Comparison of ENCODE assay signal across 20 mouse cellular contexts in genomic region chr6:114245665-114246064, GRCm38 (mm10). TPM values are rescaled to one million over a fixed set of nuclear protein-coding genes. Genes with fewer than 3 reads are reported as not detected.
"Had no signal": no experiment of that assay in that cellular context is flagged by ENCODE, and none has a peak within 500 bp of the region (broad histone marks: within the 10 kb centered on the region; RNA-seq: fewer than 3 reads in every experiment).

No protein-coding gene starts in this region.

- H3K27ac ChIP-seq: liver, embryonic 13.5 days; midbrain, embryonic 15.5 days; neural tube, embryonic 13.5 days had no signal

- H3K27me3 ChIP-seq: midbrain, embryonic 15.5 days had no signal

- H3K9me3 ChIP-seq: liver, embryonic 13.5 days; midbrain, embryonic 15.5 days; neural tube, embryonic 13.5 days had no signal

- H3K9ac ChIP-seq: liver, embryonic 13.5 days; midbrain, embryonic 15.5 days; neural tube, embryonic 13.5 days had no signal

- H3K4me2 ChIP-seq: liver, embryonic 13.5 days; midbrain, embryonic 11.5 days; midbrain, embryonic 15.5 days; neural tube, embryonic 13.5 days had no signal

- DNase-seq: kidney, adult 9 months; kidney, postnatal 14 days; kidney, postnatal 4 days; liver, embryonic 13.5 days; lung, adult 2 months; lung, postnatal 14 days; lung, postnatal 4 days; retina, postnatal 1 day; right cerebral cortex, postnatal 25 days; thymus, adult 18-20 months; thymus, postnatal 36 days had no signal

- ATAC-seq: midbrain, embryonic 15.5 days had no signal

- H3K4me3 ChIP-seq: liver, embryonic 13.5 days; midbrain, embryonic 15.5 days; myocyte; neural tube, embryonic 13.5 days had no signal

- H3K36me3 ChIP-seq: liver, embryonic 13.5 days; midbrain, embryonic 15.5 days; neural tube, embryonic 13.5 days had no signal

- H3K4me1 ChIP-seq: liver, embryonic 13.5 days had no signal

RNA-seq across cellular contexts. Expression of gene Slc6a1, which starts 36.8 kb away (rescaled TPM):
- total RNA-seq: liver, adult 2 months; megakaryocyte progenitor cell, adult 5-6 weeks; monocyte, adult 5-6 weeks; neutrophil, adult 5-6 weeks had no signal
- polyA plus RNA-seq: myocyte; stomach, embryonic 16.5 days had no signal
